10 mouse cellular contexts compared by ENCODE assay signal in the genomic region with DNA sequence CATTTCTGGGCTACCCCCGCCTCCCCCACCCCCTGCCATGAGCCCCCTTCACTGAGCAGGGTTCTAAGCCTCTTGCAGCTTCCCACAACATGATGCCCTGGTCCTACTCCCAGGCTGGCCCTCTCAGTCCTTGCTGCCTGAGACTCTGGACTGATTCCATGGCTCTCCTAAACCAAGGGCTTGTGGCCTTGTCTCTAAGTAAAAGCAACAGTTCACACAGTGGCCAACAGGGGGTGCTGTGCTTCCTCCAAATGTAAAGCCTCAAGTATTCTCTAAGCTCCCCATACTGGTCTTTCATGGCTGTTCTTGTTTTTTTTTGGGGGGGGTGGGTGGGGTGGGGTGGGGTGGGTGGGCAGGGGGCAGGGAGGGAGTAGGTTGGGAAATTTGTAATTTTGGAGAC. TPM values are rescaled to one million over a fixed set of nuclear protein-coding genes. Genes with fewer than 3 reads are reported as not detected.
DNase-seq lines count a peak whose midpoint lies in the region; ATAC-seq and TF ChIP-seq lines count a peak whose summit lies in the region.
"Had no signal": no experiment of that assay in that cellular context is flagged by ENCODE, and none has a peak within 500 bp of the region (broad histone marks: within the 10 kb centered on the region; RNA-seq: fewer than 3 reads in every experiment).

No protein-coding gene starts in this region.

- TF ChIP-seq POLR2A in ES-Bruce4 (IDR thresholded peaks at IDR 0.05; ENCODE audit: insufficient read depth, low read length) = no peak
- no peak for TF ChIP-seq POLR2A in bone marrow macrophage, adult 2 months (IDR thresholded peaks at IDR 0.05; ENCODE audit: borderline replicate concordance, low read depth, low read length)

- H3K4me3 ChIP-seq in kidney, embryonic 16.5 days (ENCODE audit: low read length) = no peak overlapping the region
- no peak overlapping the region for H3K4me3 ChIP-seq in ES-Bruce4 (ENCODE audit: low read depth, low read length)
- H3K4me3 ChIP-seq in bone marrow macrophage, adult 2 months (ENCODE audit: insufficient read depth, low read length) = no peak overlapping the region
- H3K4me3 ChIP-seq in limb, embryonic 10.5 days = no peak overlapping the region
- H3K4me3 ChIP-seq: heart, embryonic 15.5 days; neural tube, embryonic 12.5 days had no signal

- peak; percentile 38 for TF ChIP-seq CTCF in ES-Bruce4 (IDR thresholded peaks at IDR 0.05; ENCODE audit: low read depth, low read length)
- TF ChIP-seq CTCF in bone marrow macrophage, adult 2 months (IDR thresholded peaks at IDR 0.05; ENCODE audit: low read depth, low read length) = peak; percentile 63

- 92% methylated on average over 1 of the region's 1 CpGs for WGBS in kidney, embryonic 16.5 days
- WGBS in limb, embryonic 10.5 days = 79% methylated on average over 1 of the region's 1 CpGs

- H3K27ac ChIP-seq in kidney, embryonic 16.5 days (ENCODE audit: low read length) = no peak overlapping the region
- no peak overlapping the region for H3K27ac ChIP-seq in ES-Bruce4 (ENCODE audit: insufficient read depth, low read length)
- no peak overlapping the region for H3K27ac ChIP-seq in bone marrow macrophage, adult 2 months (ENCODE audit: insufficient read depth, low read depth, low read length)
- H3K27ac ChIP-seq in limb, embryonic 10.5 days = no peak overlapping the region
- H3K27ac ChIP-seq: heart, embryonic 15.5 days; neural tube, embryonic 12.5 days had no signal

- no peaks in the 10 kb centered on the region for H3K27me3 ChIP-seq in kidney, embryonic 16.5 days (ENCODE audit: insufficient read depth, low read length)
- H3K27me3 ChIP-seq in ES-Bruce4 (ENCODE audit: control insufficient read depth, insufficient read depth, low read length, poor library complexity, severe bottlenecking) = no peaks in the 10 kb centered on the region
- H3K27me3 ChIP-seq in limb, embryonic 10.5 days (ENCODE audit: low read depth, poor library complexity, severe bottlenecking) = no peaks in the 10 kb centered on the region
- H3K27me3 ChIP-seq: neural tube, embryonic 12.5 days had no signal

- TF ChIP-seq EP300 in ES-Bruce4 (IDR thresholded peaks at IDR 0.05; ENCODE audit: insufficient read depth, low read depth, low read length) = no peak

- peak; percentile 50 for DNase-seq in kidney, adult 11 months
- peak; percentile 71 for DNase-seq in limb, embryonic 10.5 days (ENCODE audit: low spot score)
- peak; percentile 34 to 48 for DNase-seq in right cerebral cortex, adult 2 months (ENCODE audit: low spot score in 2 of 2)
- no peak for DNase-seq in Muller cell, postnatal 12 days (ENCODE audit: inconsistent ontology term)

- no peaks in the 10 kb centered on the region for H3K4me1 ChIP-seq in kidney, embryonic 16.5 days (ENCODE audit: insufficient read depth, low read length)
- no peaks in the 10 kb centered on the region for H3K4me1 ChIP-seq in ES-Bruce4 (ENCODE audit: control insufficient read depth, insufficient read depth, low read length)
- peaks cover 2% of the 10 kb centered on the region for H3K4me1 ChIP-seq in bone marrow macrophage, adult 2 months (ENCODE audit: control insufficient read depth, insufficient read depth, low read length)
- peaks cover 4% of the 10 kb centered on the region for H3K4me1 ChIP-seq in limb, embryonic 10.5 days
- H3K4me1 ChIP-seq: heart, embryonic 15.5 days; neural tube, embryonic 12.5 days had no signal

- no peaks in the 10 kb centered on the region for H3K9me3 ChIP-seq in kidney, embryonic 16.5 days (ENCODE audit: low read length)
- no peaks in the 10 kb centered on the region for H3K9me3 ChIP-seq in ES-Bruce4 (replicated peaks; ENCODE audit: control insufficient read depth, insufficient read depth, low read length, poor library complexity, severe bottlenecking)
- H3K9me3 ChIP-seq in limb, embryonic 10.5 days (replicated peaks) = no peaks in the 10 kb centered on the region
- H3K9me3 ChIP-seq: heart, embryonic 15.5 days had no signal

- H3K9ac ChIP-seq in kidney, embryonic 16.5 days (replicated peaks; ENCODE audit: low read length) = no peak overlapping the region
- H3K9ac ChIP-seq in ES-Bruce4 (ENCODE audit: low read depth, poor library complexity, severe bottlenecking) = no peak overlapping the region
- H3K9ac ChIP-seq: heart, embryonic 15.5 days; neural tube, embryonic 12.5 days had no signal

- no peak for ATAC-seq in kidney, embryonic 16.5 days (ENCODE audit: low FRiP score, low TSS enrichment)
- peak; percentile 67 for ATAC-seq in erythroblast, adult 5-6 weeks (replicated peaks; ENCODE audit: low FRiP score, poor library complexity, severe bottlenecking)

- no peaks in the 10 kb centered on the region for H3K36me3 ChIP-seq in kidney, embryonic 16.5 days (ENCODE audit: insufficient read depth, low read length)
- H3K36me3 ChIP-seq in ES-Bruce4 (ENCODE audit: control insufficient read depth, insufficient read depth, low read length, poor library complexity, severe bottlenecking) = no peaks in the 10 kb centered on the region
- H3K36me3 ChIP-seq in limb, embryonic 10.5 days = no peaks in the 10 kb centered on the region
- H3K36me3 ChIP-seq: heart, embryonic 15.5 days; neural tube, embryonic 12.5 days had no signal

- H3K4me2 ChIP-seq in kidney, embryonic 16.5 days (replicated peaks; ENCODE audit: low read depth, low read length) = no peak overlapping the region
- H3K4me2 ChIP-seq: heart, embryonic 15.5 days; neural tube, embryonic 12.5 days had no signal

RNA-seq across cellular contexts. Expression of gene Oas1c, which starts 5.9 kb away (rescaled TPM):
- polyA plus RNA-seq in kidney, embryonic 16.5 days (2015; fragmentation: Nextera tagmentation; extraction: Ambion mirVana) = 0.32 and 0.44 TPM in 2 replicates
- 3.0 and 4.3 TPM in 2 replicates for polyA plus RNA-seq in ES-Bruce4 (2011; ENCODE audit: insufficient read depth, insufficient read length, low read depth, missing spikeins)
- 9.6 and 13.3 TPM in 2 replicates for polyA plus RNA-seq in bone marrow macrophage, adult 2 months (2012; ENCODE audit: insufficient read depth, insufficient read length, missing spikeins)
- total RNA-seq in erythroblast, adult 5-6 weeks (2015; ENCODE audit: low replicate concordance) = 1.7 and 9.8 TPM in 2 replicates
- 2.3 and 3.3 TPM in 2 replicates for total RNA-seq in erythroblast, adult 5-6 weeks (2017; ENCODE audit: low replicate concordance)
- polyA plus RNA-seq in limb, embryonic 10.5 days (2016; fragmentation: Nextera tagmentation; extraction: Ambion mirVana) = 0.23 and 0.43 TPM in 2 replicates

RNA-seq across cellular contexts. Expression of gene Oas1e, which starts 11.1 kb away (rescaled TPM):
- not detected in 2 replicates for polyA plus RNA-seq in kidney, embryonic 16.5 days (2015; fragmentation: Nextera tagmentation; extraction: Ambion mirVana)
- polyA plus RNA-seq in ES-Bruce4 (2011; ENCODE audit: insufficient read depth, insufficient read length, low read depth, missing spikeins) = not detected in 2 replicates
- polyA plus RNA-seq in bone marrow macrophage, adult 2 months (2012; ENCODE audit: insufficient read depth, insufficient read length, missing spikeins) = not detected in 2 replicates
- 4.2 TPM in 1 of 2 replicates, not detected in the other for total RNA-seq in erythroblast, adult 5-6 weeks (2015; ENCODE audit: low replicate concordance)
- 1.4 and 3.9 TPM in 2 replicates for total RNA-seq in erythroblast, adult 5-6 weeks (2017; ENCODE audit: low replicate concordance)
- not detected in 2 replicates for polyA plus RNA-seq in limb, embryonic 10.5 days (2016; fragmentation: Nextera tagmentation; extraction: Ambion mirVana)
- polyA plus RNA-seq: neural tube, embryonic 12.5 days had no signal

RNA-seq across cellular contexts. Expression of gene Oas3, which starts 29.0 kb away (rescaled TPM):
- polyA plus RNA-seq in kidney, embryonic 16.5 days (2015; fragmentation: Nextera tagmentation; extraction: Ambion mirVana) = 0.09 and 0.11 TPM in 2 replicates
- 1.7 and 1.9 TPM in 2 replicates for polyA plus RNA-seq in ES-Bruce4 (2011; ENCODE audit: insufficient read depth, insufficient read length, low read depth, missing spikeins)
- 48.7 and 58.3 TPM in 2 replicates for polyA plus RNA-seq in bone marrow macrophage, adult 2 months (2012; ENCODE audit: insufficient read depth, insufficient read length, missing spikeins)
- 67.2 and 98.2 TPM in 2 replicates for total RNA-seq in erythroblast, adult 5-6 weeks (2015; ENCODE audit: low replicate concordance)
- total RNA-seq in erythroblast, adult 5-6 weeks (2017; ENCODE audit: low replicate concordance) = 75.8 and 76.4 TPM in 2 replicates
- 0.14 TPM in 1 of 2 replicates, not detected in the other for polyA plus RNA-seq in limb, embryonic 10.5 days (2016; fragmentation: Nextera tagmentation; extraction: Ambion mirVana)

RNA-seq across cellular contexts. Expression of gene Oas1f, which starts 40.7 kb away (rescaled TPM):
- 0.21 TPM in 1 of 2 replicates, not detected in the other for polyA plus RNA-seq in kidney, embryonic 16.5 days (2015; fragmentation: Nextera tagmentation; extraction: Ambion mirVana)
- polyA plus RNA-seq in ES-Bruce4 (2011; ENCODE audit: insufficient read depth, insufficient read length, low read depth, missing spikeins) = not detected in 2 replicates
- not detected in 2 replicates for polyA plus RNA-seq in bone marrow macrophage, adult 2 months (2012; ENCODE audit: insufficient read depth, insufficient read length, missing spikeins)
- total RNA-seq in erythroblast, adult 5-6 weeks (2015; ENCODE audit: low replicate concordance) = not detected in 2 replicates
- not detected in 2 replicates for total RNA-seq in erythroblast, adult 5-6 weeks (2017; ENCODE audit: low replicate concordance)
- not detected in 2 replicates for polyA plus RNA-seq in limb, embryonic 10.5 days (2016; fragmentation: Nextera tagmentation; extraction: Ambion mirVana)
- polyA plus RNA-seq: heart, embryonic 15.5 days; neural tube, embryonic 12.5 days had no signal

RNA-seq across cellular contexts. Expression of gene Oas1h, which starts 54.8 kb away (rescaled TPM):
- polyA plus RNA-seq in kidney, embryonic 16.5 days (2015; fragmentation: Nextera tagmentation; extraction: Ambion mirVana) = not detected in 2 replicates
- not detected in 2 replicates for polyA plus RNA-seq in ES-Bruce4 (2011; ENCODE audit: insufficient read depth, insufficient read length, low read depth, missing spikeins)
- not detected in 2 replicates for polyA plus RNA-seq in bone marrow macrophage, adult 2 months (2012; ENCODE audit: insufficient read depth, insufficient read length, missing spikeins)
- total RNA-seq in erythroblast, adult 5-6 weeks (2015; ENCODE audit: low replicate concordance) = not detected in 2 replicates
- not detected in 2 replicates for total RNA-seq in erythroblast, adult 5-6 weeks (2017; ENCODE audit: low replicate concordance)
- polyA plus RNA-seq in limb, embryonic 10.5 days (2016; fragmentation: Nextera tagmentation; extraction: Ambion mirVana) = not detected in 2 replicates
- polyA plus RNA-seq: heart, embryonic 15.5 days; neural tube, embryonic 12.5 days had no signal

Comparison
In these comparisons a context has a peak if more than half of its experiments do, and no peak if none do; other contexts are left out.
1. RNA of gene Oas3, which starts 29.0 kb away (polyA plus RNA-seq): 48.7 to 58.3 TPM in bone marrow macrophage, adult 2 months; 1.7 to 1.9 TPM in ES-Bruce4, 0.14 TPM in limb, embryonic 10.5 days and 0.09 to 0.11 TPM in kidney, embryonic 16.5 days; every median in the first group is over 10 times any median in the second.